Mouse (Mus musculus) liver, embryonic 14.5 days (tissue): ENCODE data around the gene Kcna10. TPM values are rescaled to one million over a fixed set of nuclear protein-coding genes. Genes with fewer than 3 reads are reported as not detected.

Experiments
- ATAC-seq: fragments of 200-750 bp; cut with Nextera tagmentation; 2 replicates; pipeline ENCODE4 v1.8.0; 2017; ENCODE audit warnings: moderate number of reproducible peaks, mild to moderate bottlenecking, moderate library complexity; ENCODE audit not compliant: insufficient read depth
- DNase-seq, 3 experiments: peaks; one replicate each; pipeline ENCODE4 v3.0.0-alpha.2; 2012 to 2013; ENCODE audit warnings: low read depth in 3 of 3, low spot score in 3 of 3
- H3K27ac ChIP-seq: fragments of 300-500 bp; sonication (generic); 2 replicates; pipeline ENCODE4 v1.5.1; 2014; ENCODE audit warnings: moderate library complexity, mild to moderate bottlenecking, control low read depth, inconsistent platforms
- H3K27me3 ChIP-seq: fragments of 300-500 bp; sonication (generic); 2 replicates; pipeline ENCODE4 v1.6.1; 2014; ENCODE audit warnings: mild to moderate bottlenecking, low read length, moderate library complexity; ENCODE audit not compliant: control insufficient read depth, insufficient read depth
- H3K36me3 ChIP-seq: fragments of 300-500 bp; sonication (generic); replicated peaks from 2 replicates; pipeline ENCODE4 v1.6.1; 2014; ENCODE audit warnings: low read depth; ENCODE audit not compliant: control insufficient read depth, insufficient read depth
- H3K4me1 ChIP-seq, 2 experiments: fragments of 200-500 bp in 1 of 2; fragments of 300-500 bp in 1 of 2; sonication (generic) in 1 of 2; replicated peaks; 2 replicates each; pipeline ENCODE4 v1.6.1; 2012 to 2014; ENCODE audit warnings: antibody characterized with exemption in 1 of 2, inconsistent platforms in 1 of 2, low read length in 1 of 2; ENCODE audit not compliant: control insufficient read depth in 2 of 2, insufficient read depth in 2 of 2
- H3K4me2 ChIP-seq: fragments of 300-500 bp; sonication (generic); 2 replicates; pipeline ENCODE4 v1.6.1; 2014; ENCODE audit warnings: low read depth, mild to moderate bottlenecking, control low read depth, moderate library complexity
- H3K4me3 ChIP-seq, 2 experiments: fragments of 200-500 bp in 1 of 2; fragments of 300-500 bp in 1 of 2; sonication (generic) in 1 of 2; 2 replicates each; pipeline ENCODE4 v1.5.1; 2012 to 2014; ENCODE audit warnings: low read depth in 2 of 2, low read length in 2 of 2, mild to moderate bottlenecking in 2 of 2, control low read depth in 1 of 2, inconsistent platforms in 1 of 2, moderate library complexity in 1 of 2; ENCODE audit not compliant: insufficient read depth in 1 of 2
- H3K9ac ChIP-seq: fragments of 300-500 bp; sonication (generic); replicated peaks from 2 replicates; pipeline ENCODE4 v1.6.1; 2014; ENCODE audit warnings: mild to moderate bottlenecking, control low read depth, moderate library complexity
- H3K9me3 ChIP-seq: fragments of 300-500 bp; sonication (generic); 2 replicates; pipeline ENCODE4 v1.6.1; 2016; ENCODE audit warnings: low read length, mixed read lengths; ENCODE audit not compliant: control insufficient read depth
- CTCF ChIP-seq: IDR thresholded peaks from 2 replicates; pipeline ENCODE4 v1.5.1; 2016; ENCODE audit warnings: antibody characterized with exemption, low read depth, control low read depth
- EP300 ChIP-seq: IDR thresholded peaks from 2 replicates; pipeline ENCODE4 v1.6.1; 2016; ENCODE audit warnings: antibody characterized with exemption, low read depth
- WGBS: fragments of 180-500 bp; shearing (Covaris S2); extraction: QIAGEN DNeasy Blood & Tissue Kit; methylation state at CpG from one replicate; pipeline ENCODE4 v1.1.7; 2014; ENCODE audit not compliant: insufficient replicate concordance; 5-methylcytosine and 5-hydroxymethylcytosine counted together
- polyA plus RNA-seq, 2 experiments: library from polyadenylated mRNA; depleted of rRNA in 1 of 2; stranded (reverse) in 1 of 2; unstranded in 1 of 2; fragments of >200 nt; fragmentation: Nextera tagmentation in 1 of 2; extraction: Ambion mirVana in 1 of 2; gene quantifications; 2 replicates each; pipeline versions ENCODE4 v1.2.1 to v1.2.3; 2012 to 2014

Kcna10 gene
- polyA plus RNA-seq, 2 experiments: not detected

DNA sequence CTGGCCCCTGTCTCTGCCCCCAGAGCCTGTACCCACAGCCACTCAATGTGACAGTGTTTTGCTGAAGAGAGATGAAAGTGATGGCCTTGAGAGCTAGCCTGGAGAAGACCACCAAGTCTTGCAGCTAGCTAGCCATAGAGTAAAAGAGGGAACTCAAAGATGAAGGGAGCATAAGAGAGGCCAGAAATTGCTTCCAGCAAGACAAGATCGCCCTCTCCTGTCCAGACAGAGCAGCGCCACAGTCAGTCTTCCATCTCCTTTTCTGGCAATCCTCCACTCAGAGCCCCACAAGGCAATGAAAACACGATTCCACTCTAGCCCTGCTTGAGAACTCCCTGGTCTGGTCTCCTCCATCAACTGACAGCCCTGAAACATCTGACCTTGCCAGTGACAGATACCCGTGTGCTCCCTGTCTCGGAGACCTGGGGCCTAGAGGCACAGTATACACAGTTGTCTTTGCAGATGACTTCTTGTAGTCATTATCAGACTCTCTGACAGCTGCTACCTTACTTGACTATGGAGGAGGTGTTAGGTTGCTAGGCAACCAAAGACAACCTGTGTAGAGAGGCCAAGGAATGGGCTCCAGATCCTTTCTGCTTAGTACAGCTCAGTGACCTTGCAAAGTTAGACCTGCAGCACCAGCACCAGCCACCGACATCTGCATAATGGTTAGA, 5.5 kb downstream of the Kcna10 start:
- ATAC-seq (no peak), DNase-seq (no peak)
- Histone ChIP-seq H3K36me3 (no peaks in the 10 kb centered on the region), H3K27ac (no peak overlapping the region), H3K4me1 (no peaks in the 10 kb centered on the region), H3K27me3 (no peaks in the 10 kb centered on the region), H3K9me3 (no peaks in the 10 kb centered on the region), H3K4me3 (no peak overlapping the region), H3K9ac (no peak overlapping the region), H3K4me2 (no peak overlapping the region)
- 33% methylated on average over 6 of the region's 6 CpGs for WGBS
- peak; percentile 46 for TF ChIP-seq CTCF
- TF ChIP-seq EP300: no peak

GRCm38 (mm10) chr3:107201310-107202180, 18.7 kb downstream of the Kcna10 start:
- DNase-seq (no peak), ATAC-seq (no peak)
- Histone ChIP-seq H3K4me2 (no peak overlapping the region), H3K36me3 (no peaks in the 10 kb centered on the region), H3K4me1 (no peaks in the 10 kb centered on the region), H3K27me3 (no peaks in the 10 kb centered on the region), H3K9me3 (no peaks in the 10 kb centered on the region), H3K9ac (no peak overlapping the region), H3K4me3 (no peak overlapping the region), H3K27ac (no peak overlapping the region)
- no peak for TF ChIP-seq CTCF
- no peak for TF ChIP-seq EP300
- WGBS: 44% methylated on average over 9 of the region's 9 CpGs

DNA sequence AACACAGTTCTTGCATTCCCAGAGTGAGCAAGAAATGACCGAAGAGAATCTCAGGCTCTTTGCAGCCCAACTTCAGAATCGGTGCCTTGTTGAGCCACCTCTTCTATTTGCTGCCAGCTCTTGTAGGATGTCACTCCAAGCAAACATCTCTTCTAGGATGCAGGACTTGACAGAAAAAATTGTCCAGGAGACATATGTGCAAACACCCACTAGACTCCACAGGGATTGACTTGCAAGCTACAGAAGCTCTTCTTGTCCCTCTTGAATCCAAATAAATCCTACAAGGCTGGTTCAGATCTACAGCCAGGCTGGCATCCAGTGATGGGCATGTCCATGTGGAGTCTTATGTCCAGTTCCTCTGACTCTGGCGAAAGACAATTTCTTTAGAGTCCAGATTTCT, 21.6 kb downstream of the Kcna10 start:
- no peaks in the 10 kb centered on the region for H3K27me3 ChIP-seq
- H3K27ac ChIP-seq: no peak overlapping the region
- H3K4me1 ChIP-seq: no peaks in the 10 kb centered on the region
- no peak overlapping the region for H3K9ac ChIP-seq
- no peaks in the 10 kb centered on the region for H3K36me3 ChIP-seq
- no peak overlapping the region for H3K4me2 ChIP-seq
- no peak overlapping the region for H3K4me3 ChIP-seq
- TF ChIP-seq CTCF: no peak
- TF ChIP-seq EP300: no peak
- 52% methylated on average over 3 of the region's 3 CpGs for WGBS
- no peaks in the 10 kb centered on the region for H3K9me3 ChIP-seq
- ATAC-seq (no peak), DNase-seq (no peak)

DNA sequence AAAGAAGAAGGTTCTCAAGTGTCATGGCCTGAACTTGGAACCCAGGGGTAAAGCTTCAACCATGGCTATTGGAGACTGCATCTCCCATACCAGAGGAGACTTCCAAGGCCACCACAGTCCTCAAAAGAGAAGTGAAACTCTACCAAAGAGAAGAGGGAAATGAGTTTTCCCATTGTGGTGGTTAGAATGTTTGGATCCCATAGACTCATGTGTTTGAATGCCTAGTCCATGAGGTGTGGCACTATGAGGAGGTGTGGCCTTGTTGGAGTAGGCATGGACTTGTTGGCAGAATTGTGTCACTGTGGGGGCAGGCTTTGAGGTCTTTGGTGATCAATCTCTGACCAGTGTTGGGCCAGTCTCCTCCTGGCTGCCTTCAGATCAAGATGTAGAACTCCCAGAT, 22.3 kb downstream of the Kcna10 start:
- no peak for ATAC-seq
- DNase-seq: no peak
- Histone ChIP-seq H3K27me3 (no peaks in the 10 kb centered on the region), H3K27ac (no peak overlapping the region), H3K9ac (no peak overlapping the region), H3K9me3 (no peaks in the 10 kb centered on the region), H3K4me1 (no peaks in the 10 kb centered on the region), H3K4me3 (no peak overlapping the region), H3K4me2 (no peak overlapping the region), H3K36me3 (no peaks in the 10 kb centered on the region)
- TF ChIP-seq CTCF: no peak
- TF ChIP-seq EP300: no peak

GRCm38 (mm10) chr3:107205994-107206393, 23.1 kb downstream of the Kcna10 start:
- Histone ChIP-seq H3K4me2 (no peak overlapping the region), H3K27me3 (no peaks in the 10 kb centered on the region), H3K4me1 (no peaks in the 10 kb centered on the region), H3K4me3 (no peak overlapping the region), H3K36me3 (no peaks in the 10 kb centered on the region), H3K27ac (no peak overlapping the region), H3K9me3 (no peaks in the 10 kb centered on the region), H3K9ac (no peak overlapping the region)
- ATAC-seq: no peak
- 3% methylated on average over 4 of the region's 4 CpGs for WGBS
- peak; percentile 19 to 31 (median 26) for DNase-seq
- no peak for TF ChIP-seq EP300
- TF ChIP-seq CTCF: peak; percentile 79
